Mouse (Mus musculus) midbrain, embryonic 10.5 days (tissue): ENCODE data around the gene Gm45233. TPM values are rescaled to one million over a fixed set of nuclear protein-coding genes. Genes with fewer than 3 reads are reported as not detected.
A peak's percentile ranks its signal among the peaks of the same experiment; 100 is the strongest.

Experiments
- DNase-seq: peaks from one replicate; pipeline ENCODE4 v3.0.0-alpha.2; 2017; ENCODE audit warnings: low spot score
- H3K27ac ChIP-seq: fragments of 300-500 bp; sonication (generic); replicated peaks from 2 replicates; pipeline ENCODE4 v1.5.1; 2016; ENCODE audit warnings: mild to moderate bottlenecking
- H3K27me3 ChIP-seq: fragments of 300-500 bp; sonication (generic); 2 replicates; pipeline ENCODE4 v1.6.1; 2016; ENCODE audit warnings: low read depth, mild to moderate bottlenecking; ENCODE audit not compliant: poor library complexity, severe bottlenecking
- H3K36me3 ChIP-seq: fragments of 300-500 bp; sonication (generic); 2 replicates; pipeline ENCODE4 v1.6.1; 2016; ENCODE audit warnings: mild to moderate bottlenecking, moderate library complexity
- H3K4me1 ChIP-seq: fragments of 300-500 bp; sonication (generic); 2 replicates; pipeline ENCODE4 v1.6.1; 2016
- H3K4me3 ChIP-seq: fragments of 300-500 bp; sonication (generic); 2 replicates; pipeline ENCODE4 v1.5.1; 2016; ENCODE audit warnings: mild to moderate bottlenecking, moderate library complexity
- H3K9me3 ChIP-seq: fragments of 300-500 bp; sonication (generic); replicated peaks from 2 replicates; pipeline ENCODE4 v1.6.1; 2016; ENCODE audit warnings: mild to moderate bottlenecking
- WGBS: fragments of 180-500 bp; shearing (Covaris S2); methylation state at CpG from one replicate; pipeline ENCODE4 v1.1.7; 2016; 5-methylcytosine and 5-hydroxymethylcytosine counted together
- polyA plus RNA-seq: library from polyadenylated mRNA; unstranded; fragments of >200 nt; fragmentation: Nextera tagmentation; extraction: Ambion mirVana; gene quantifications from 2 replicates; pipeline ENCODE4 v1.2.1, GENCODE M21; 2016

The Gm45233 gene
- polyA plus RNA-seq, 1 experiment from 2014 or later: not detected

DNA sequence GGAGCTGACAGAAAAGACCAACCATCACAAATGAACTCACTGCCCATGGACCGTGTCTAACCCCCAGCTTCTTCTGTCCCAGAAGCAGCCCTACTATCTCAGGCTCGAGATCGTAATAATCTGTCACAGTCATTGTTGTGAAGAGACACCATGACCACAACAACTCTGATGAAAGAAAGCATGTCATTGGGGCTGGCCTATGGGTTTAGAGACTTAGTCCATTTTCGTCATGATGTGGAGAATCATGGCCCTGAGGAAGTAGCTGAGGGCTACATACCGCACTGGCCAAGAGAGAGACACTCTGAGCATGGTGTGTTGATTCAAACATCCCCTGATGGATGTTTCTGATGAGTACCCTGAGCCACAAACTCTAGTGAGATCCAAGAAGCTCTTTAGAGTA is 9.3 kb upstream of the Gm45233 start:
- H3K4me1 ChIP-seq: no peaks in the 10 kb centered on the region
- WGBS: 88% methylated on average over 5 of the region's 5 CpGs
- DNase-seq: no peak
- no peak overlapping the region for H3K4me3 ChIP-seq
- H3K36me3 ChIP-seq: no peaks in the 10 kb centered on the region
- no peak overlapping the region for H3K27ac ChIP-seq
- H3K27me3 ChIP-seq: no peaks in the 10 kb centered on the region
- H3K9me3 ChIP-seq: no peaks in the 10 kb centered on the region

GRCm38 (mm10) chr7:43436341-43437255 is 7.3 kb upstream of the Gm45233 start, which contains the start of gene Nkg7:
TSS of gene Nkg7 (plus strand) at chr7:43437073.
- H3K4me3 ChIP-seq: no peak within 1 kb of the TSS
- no peaks in the 10 kb centered on the region for H3K27me3 ChIP-seq
- H3K4me1 ChIP-seq: no peaks in the 10 kb centered on the region
- H3K9me3 ChIP-seq: no peaks in the 10 kb centered on the region
- DNase-seq: no peak
- no peaks in the 10 kb centered on the region for H3K36me3 ChIP-seq
- no peak within 1 kb of the TSS for H3K27ac ChIP-seq
- 81% methylated on average over 10 of the region's 10 CpGs for WGBS

DNA sequence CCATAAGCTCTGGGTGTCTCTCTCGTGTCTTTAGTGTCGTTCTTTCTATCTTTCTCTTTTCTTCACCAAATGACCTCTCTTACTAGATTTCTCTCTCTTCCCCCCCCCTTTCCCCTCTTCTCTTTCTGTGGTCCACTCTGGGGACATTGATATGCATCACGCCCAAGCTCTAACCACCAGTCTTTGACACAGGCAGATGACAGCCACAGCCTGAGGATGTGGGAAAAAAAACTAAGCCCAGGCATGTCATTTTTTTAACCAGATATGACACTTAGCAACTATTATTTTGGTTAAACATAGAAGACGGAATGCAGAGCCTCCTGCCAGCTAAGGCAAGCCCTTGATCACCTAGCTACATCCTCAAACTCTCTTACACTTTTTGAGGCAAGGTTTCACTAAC is 5.3 kb upstream of the Gm45233 start:
- H3K27me3 ChIP-seq: no peaks in the 10 kb centered on the region
- no peaks in the 10 kb centered on the region for H3K9me3 ChIP-seq
- H3K4me3 ChIP-seq: no peak overlapping the region
- H3K36me3 ChIP-seq: no peaks in the 10 kb centered on the region
- H3K27ac ChIP-seq: no peak overlapping the region
- WGBS: 84% methylated on average over 4 of the region's 4 CpGs
- no peak for DNase-seq
- peaks cover 11% of the 10 kb centered on the region for H3K4me1 ChIP-seq

GRCm38 (mm10) chr7:43440482-43440881 is 3.4 kb upstream of the Gm45233 start, which contains the start of gene Cldnd2:
TSS of gene Cldnd2 (plus strand) at chr7:43440782.
- Histone ChIP-seq H3K4me1 (peaks cover 22% of the 10 kb centered on the region), H3K9me3 (no peaks in the 10 kb centered on the region), H3K27ac (no peak within 1 kb of the TSS), H3K36me3 (no peaks in the 10 kb centered on the region), H3K27me3 (no peaks in the 10 kb centered on the region), H3K4me3 (no peak within 1 kb of the TSS)
- DNase-seq: no peak
- 87% methylated on average over 6 of the region's 6 CpGs for WGBS

- Histone ChIP-seq H3K4me1 (peaks cover 22% of the 10 kb centered on the region), H3K36me3 (no peaks in the 10 kb centered on the region), H3K27ac (no peak overlapping the region), H3K4me3 (no peak overlapping the region), H3K27me3 (no peaks in the 10 kb centered on the region), H3K9me3 (no peaks in the 10 kb centered on the region)
- no peak for DNase-seq
- WGBS: 80% methylated on average over 3 of the region's 3 CpGs
Observed at GRCm38 (mm10) chr7:43441071-43441470, 2.9 kb upstream of the Gm45233 start.

- WGBS: 11% methylated on average over 9 of the region's 9 CpGs
- no peak for DNase-seq
- peaks cover 22% of the 10 kb centered on the region for H3K4me1 ChIP-seq
- H3K27me3 ChIP-seq: no peaks in the 10 kb centered on the region
- no peaks in the 10 kb centered on the region for H3K36me3 ChIP-seq
- H3K27ac ChIP-seq: peak overlapping the region; percentile 88
- H3K4me3 ChIP-seq: peak overlapping the region; percentile 66
- H3K9me3 ChIP-seq: no peaks in the 10 kb centered on the region
Observed at GRCm38 (mm10) chr7:43442684-43443083, 1.2 kb upstream of the Gm45233 start.

GRCm38 (mm10) chr7:43443126-43443916 is 607 bp upstream of the Gm45233 start:
- Histone ChIP-seq H3K36me3 (no peaks in the 10 kb centered on the region), H3K4me3 (peak overlapping the region; percentile 66), H3K27me3 (no peaks in the 10 kb centered on the region), H3K27ac (peak overlapping the region; percentile 88), H3K4me1 (peaks cover 22% of the 10 kb centered on the region), H3K9me3 (no peaks in the 10 kb centered on the region)
- peak; percentile 71 for DNase-seq
- WGBS: 1% methylated on average over 36 of the region's 36 CpGs

- Histone ChIP-seq H3K4me1 (peaks cover 16% of the 10 kb centered on the region), H3K36me3 (peaks cover 15% of the 10 kb centered on the region), H3K27ac (no peak overlapping the region), H3K9me3 (no peaks in the 10 kb centered on the region), H3K27me3 (no peaks in the 10 kb centered on the region), H3K4me3 (no peak overlapping the region)
- 87% methylated on average over 4 of the region's 4 CpGs for WGBS
- DNase-seq: no peak
Observed at GRCm38 (mm10) chr7:43447801-43448200, 3.9 kb downstream of the Gm45233 start.

DNA sequence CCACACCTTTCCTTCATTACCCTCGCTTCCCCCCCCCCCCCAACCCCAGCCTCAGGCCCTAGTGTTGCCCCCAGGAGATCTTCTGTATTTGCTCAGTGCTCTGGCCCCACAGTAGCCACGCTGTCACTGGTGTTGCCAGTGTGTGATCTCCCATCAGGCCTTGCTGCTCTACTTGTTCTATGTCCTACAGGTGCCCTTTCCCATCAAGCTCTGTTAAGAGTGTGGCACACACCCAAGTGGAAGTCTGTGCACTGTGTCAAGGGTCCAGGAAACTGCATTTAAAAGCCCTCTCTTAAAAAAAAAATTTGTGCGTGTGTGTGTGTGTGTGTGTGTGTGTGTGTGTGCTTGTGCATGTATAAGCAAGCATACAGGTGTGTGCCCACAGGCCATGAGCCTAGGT is 4.3 kb downstream of the Gm45233 start:
- Histone ChIP-seq H3K9me3 (no peaks in the 10 kb centered on the region), H3K36me3 (peaks cover 20% of the 10 kb centered on the region), H3K27ac (no peak overlapping the region), H3K27me3 (no peaks in the 10 kb centered on the region), H3K4me3 (no peak overlapping the region), H3K4me1 (peaks cover 12% of the 10 kb centered on the region)
- WGBS: 86% methylated on average over 2 of the region's 3 CpGs
- DNase-seq: no peak

GRCm38 (mm10) chr7:43449811-43450210 is 5.9 kb downstream of the Gm45233 start:
- Histone ChIP-seq H3K4me3 (no peak overlapping the region), H3K36me3 (peaks cover 35% of the 10 kb centered on the region), H3K4me1 (peaks cover 4% of the 10 kb centered on the region), H3K27me3 (no peaks in the 10 kb centered on the region), H3K27ac (no peak overlapping the region), H3K9me3 (no peaks in the 10 kb centered on the region)
- 96% methylated on average over 2 of the region's 2 CpGs for WGBS
- no peak for DNase-seq

GRCm38 (mm10) chr7:43451726-43452125 is 7.8 kb downstream of the Gm45233 start:
- WGBS: 95% methylated on average over 11 of the region's 11 CpGs
- Histone ChIP-seq H3K36me3 (peaks cover 54% of the 10 kb centered on the region), H3K4me1 (no peaks in the 10 kb centered on the region), H3K27me3 (no peaks in the 10 kb centered on the region), H3K27ac (no peak overlapping the region), H3K9me3 (no peaks in the 10 kb centered on the region), H3K4me3 (no peak overlapping the region)
- DNase-seq: no peak

- Histone ChIP-seq H3K36me3 (peaks cover 63% of the 10 kb centered on the region), H3K4me1 (no peaks in the 10 kb centered on the region), H3K9me3 (no peaks in the 10 kb centered on the region), H3K27ac (no peak overlapping the region), H3K27me3 (no peaks in the 10 kb centered on the region), H3K4me3 (no peak overlapping the region)
- 46% methylated on average over 4 of the region's 4 CpGs for WGBS
- DNase-seq: no peak
Observed at GRCm38 (mm10) chr7:43452609-43453008, 8.7 kb downstream of the Gm45233 start.
